8 mouse cellular contexts compared by ENCODE assay signal in the genomic region with DNA sequence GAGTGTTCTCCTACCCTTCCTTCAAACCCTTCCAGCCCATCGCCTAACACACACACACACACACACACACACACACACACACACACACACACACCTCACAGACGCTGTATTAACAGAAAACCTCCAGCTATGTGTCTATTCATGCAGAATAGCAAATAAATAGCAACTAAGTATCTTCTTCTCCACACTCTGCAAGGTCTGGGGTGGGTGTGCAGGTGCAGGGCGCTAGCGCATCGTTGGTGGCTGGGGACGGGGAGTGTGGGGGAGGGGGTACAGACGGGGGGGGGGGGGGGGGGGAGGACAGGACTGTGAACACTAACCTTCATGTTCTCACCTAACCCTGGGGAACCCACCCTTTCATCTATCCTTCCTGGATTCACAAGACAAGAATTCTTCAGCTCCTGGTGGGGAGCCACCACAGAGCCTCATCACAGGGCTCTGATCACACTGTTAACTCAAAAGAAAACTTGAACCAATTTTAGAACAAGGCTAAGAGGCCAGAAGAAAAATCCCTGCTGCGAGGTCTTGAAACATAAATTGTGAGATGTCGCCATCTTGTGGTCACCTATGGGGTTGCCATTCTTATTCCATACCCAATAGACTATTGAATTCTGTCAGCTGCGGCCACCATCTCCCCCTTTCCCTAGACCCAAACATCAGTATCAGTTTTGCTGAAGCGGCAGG.
DNase-seq lines count a peak whose midpoint lies in the region; ATAC-seq and TF ChIP-seq lines count a peak whose summit lies in the region.

No protein-coding gene starts in this region.

- H3K27me3 ChIP-seq in liver, embryonic 11.5 days (replicated peaks; ENCODE audit: control insufficient read depth, insufficient read depth, low read length): no peaks in the 10 kb centered on the region
- H3K27me3 ChIP-seq in cerebellum, adult 2 months (ENCODE audit: control insufficient read depth, insufficient read depth, low read length): no peaks in the 10 kb centered on the region
- no peaks in the 10 kb centered on the region for H3K27me3 ChIP-seq in midbrain, embryonic 15.5 days (replicated peaks)
- no peaks in the 10 kb centered on the region for H3K27me3 ChIP-seq in splenic B cell, adult 2 months (ENCODE audit: control insufficient read depth, insufficient read depth, low read length, poor library complexity, severe bottlenecking)

- H3K9me3 ChIP-seq in liver, embryonic 11.5 days (ENCODE audit: control insufficient read depth, low read length): no peaks in the 10 kb centered on the region
- H3K9me3 ChIP-seq in midbrain, embryonic 15.5 days: no peaks in the 10 kb centered on the region

- no peak for TF ChIP-seq POLR2A in cerebellum, adult 2 months (IDR thresholded peaks at IDR 0.05; ENCODE audit: borderline replicate concordance, insufficient read depth, low read length)

- H3K27ac ChIP-seq in liver, embryonic 11.5 days (ENCODE audit: low read depth, low read length): no peak overlapping the region
- H3K27ac ChIP-seq in cerebellum, adult 2 months (ENCODE audit: insufficient read depth, low read length): no peak overlapping the region
- H3K27ac ChIP-seq in midbrain, embryonic 15.5 days: no peak overlapping the region

- 25% methylated on average over 8 of the region's 11 CpGs for WGBS in liver, embryonic 11.5 days
- 16% methylated on average over 11 of the region's 11 CpGs for WGBS in cerebellum, adult 2 months
- 18% methylated on average over 11 of the region's 11 CpGs for WGBS in midbrain, embryonic 15.5 days

- ATAC-seq in liver, embryonic 11.5 days (replicated peaks; ENCODE audit: low FRiP score): no peak
- peak; percentile 77 for ATAC-seq in frontal cortex, adult (ENCODE audit: low TSS enrichment)
- peak; percentile 77 for ATAC-seq in midbrain, embryonic 15.5 days (replicated peaks)

- TF ChIP-seq CTCF in cerebellum, adult 2 months (IDR thresholded peaks at IDR 0.05; ENCODE audit: borderline replicate concordance, insufficient read depth, low read depth, low read length): peak; percentile 67

- no peak overlapping the region for H3K9ac ChIP-seq in liver, embryonic 11.5 days (ENCODE audit: low read depth, low read length)
- H3K9ac ChIP-seq in midbrain, embryonic 15.5 days: no peak overlapping the region

- peak; percentile 40 for DNase-seq in liver
- DNase-seq in liver, embryonic 11.5 days (ENCODE audit: low spot score): no peak
- DNase-seq in cerebellum, adult 2 months: peak; percentile 68 to 76
- DNase-seq in hindlimb bud, embryonic 11.5 days (ENCODE audit: extremely low spot score, low read depth, low spot score): peak; percentile 69
- DNase-seq in left cerebral cortex, adult 9 months (ENCODE audit: low spot score in 2 of 2): peak; percentile 42 to 86
- DNase-seq in splenic B cell, adult 2 months (ENCODE audit: low read depth, low spot score): peak; percentile 63

- H3K4me1 ChIP-seq in liver, embryonic 11.5 days (replicated peaks; ENCODE audit: control insufficient read depth, insufficient read depth, low read length): no peaks in the 10 kb centered on the region
- H3K4me1 ChIP-seq in cerebellum, adult 2 months (ENCODE audit: control insufficient read depth, insufficient read depth, low read length): peaks cover 18% of the 10 kb centered on the region
- peaks cover 7% of the 10 kb centered on the region; the same call in 1 of the 2 replicates for H3K4me1 ChIP-seq in midbrain, embryonic 15.5 days

- no peak overlapping the region for H3K4me2 ChIP-seq in liver, embryonic 11.5 days
- H3K4me2 ChIP-seq in midbrain, embryonic 15.5 days: no peak overlapping the region

- H3K4me3 ChIP-seq in liver, embryonic 11.5 days (ENCODE audit: low read depth, low read length): no peak overlapping the region
- no peak overlapping the region for H3K4me3 ChIP-seq in cerebellum, adult 2 months (replicated peaks; ENCODE audit: insufficient read depth, low read depth, low read length)
- H3K4me3 ChIP-seq in midbrain, embryonic 15.5 days: no peak overlapping the region

- H3K36me3 ChIP-seq in liver, embryonic 11.5 days (ENCODE audit: control insufficient read depth, insufficient read depth, low read length): no peaks in the 10 kb centered on the region
- H3K36me3 ChIP-seq in midbrain, embryonic 15.5 days (replicated peaks): no peaks in the 10 kb centered on the region
- H3K36me3 ChIP-seq in splenic B cell, adult 2 months (ENCODE audit: control insufficient read depth, insufficient read depth, low read length, poor library complexity, severe bottlenecking): no peaks in the 10 kb centered on the region
